Comparison of ENCODE assay signal across 23 mouse cellular contexts in genomic region chr11:79654407-79654831, GRCm38 (mm10).
DNase-seq lines count a peak whose midpoint lies in the region; ATAC-seq and TF ChIP-seq lines count a peak whose summit lies in the region.
"Had no signal": no experiment of that assay in that cellular context is flagged by ENCODE, and none has a peak within 500 bp of the region (broad histone marks: within the 10 kb centered on the region; RNA-seq: fewer than 3 reads in every experiment).

No protein-coding gene starts in this region.

- no peak for TF ChIP-seq CTCF in intestine, postnatal 0 days (IDR thresholded peaks at IDR 0.05; ENCODE audit: low read depth)
- TF ChIP-seq CTCF in liver, embryonic 14.5 days (IDR thresholded peaks at IDR 0.05; ENCODE audit: low read depth), result no peak
- no peak for TF ChIP-seq CTCF in stomach, postnatal 0 days (IDR thresholded peaks at IDR 0.05; ENCODE audit: low read depth)

- DNase-seq in liver, embryonic 14.5 days (ENCODE audit: low read depth in 3 of 3, low spot score in 3 of 3), result peak in 2 of 3 experiments; percentile 17 to 26
- DNase-seq in stomach, postnatal 0 days (ENCODE audit: low spot score), result peak; percentile 49
- DNase-seq in frontal cortex, postnatal 10 days (ENCODE audit: low spot score in 2 of 2), result no peak
- no peak for DNase-seq in cerebellum, adult 11 months
- no peak for DNase-seq in cerebellum, postnatal 10 days
- DNase-seq: adrenal gland, postnatal 14 days; cerebellum, postnatal 14 days; heart, postnatal 10 days; kidney, adult 18-20 months; kidney, postnatal 10 days; left cerebral cortex, postnatal 4 days; lung, embryonic 14.5 days; lung, postnatal 4 days; right cerebral cortex, adult 18-20 months; thymus, adult 2 months had no signal

- H3K9me3 ChIP-seq in intestine, postnatal 0 days (ENCODE audit: control insufficient read depth), result no peaks in the 10 kb centered on the region
- no peaks in the 10 kb centered on the region for H3K9me3 ChIP-seq in liver, embryonic 14.5 days (ENCODE audit: control insufficient read depth, low read length)
- no peaks in the 10 kb centered on the region for H3K9me3 ChIP-seq in stomach, postnatal 0 days (ENCODE audit: control insufficient read depth, low read length)
- H3K9me3 ChIP-seq: embryonic facial prominence, embryonic 13.5 days; G1E; hindbrain, embryonic 12.5 days; neural tube, embryonic 12.5 days had no signal

- no peaks in the 10 kb centered on the region for H3K36me3 ChIP-seq in intestine, postnatal 0 days (ENCODE audit: control insufficient read depth, insufficient read depth)
- no peaks in the 10 kb centered on the region for H3K36me3 ChIP-seq in liver, embryonic 14.5 days (replicated peaks; ENCODE audit: control insufficient read depth, insufficient read depth, low read depth)
- H3K36me3 ChIP-seq in stomach, postnatal 0 days (ENCODE audit: control insufficient read depth, insufficient read depth, low read length), result no peaks in the 10 kb centered on the region
- H3K36me3 ChIP-seq: embryonic facial prominence, embryonic 13.5 days; G1E; hindbrain, embryonic 12.5 days; neural tube, embryonic 12.5 days had no signal

- no peaks in the 10 kb centered on the region for H3K4me1 ChIP-seq in intestine, postnatal 0 days (replicated peaks; ENCODE audit: control insufficient read depth, insufficient read depth, low read length)
- peaks cover 0 to 5% of the 10 kb centered on the region in 2 experiments; a peak in 1 of 4 replicates for H3K4me1 ChIP-seq in liver, embryonic 14.5 days (replicated peaks; ENCODE audit: control insufficient read depth in 2 of 2, insufficient read depth in 2 of 2, low read length in 1 of 2)
- H3K4me1 ChIP-seq in stomach, postnatal 0 days (replicated peaks; ENCODE audit: control insufficient read depth, insufficient read depth), result no peaks in the 10 kb centered on the region

- no peak overlapping the region for H3K9ac ChIP-seq in intestine, postnatal 0 days (ENCODE audit: low read depth, low read length)
- H3K9ac ChIP-seq in liver, embryonic 14.5 days (replicated peaks), result no peak overlapping the region
- H3K9ac ChIP-seq in stomach, postnatal 0 days (ENCODE audit: low read length), result no peak overlapping the region
- H3K9ac ChIP-seq: embryonic facial prominence, embryonic 13.5 days; hindbrain, embryonic 12.5 days; lung, embryonic 14.5 days; neural tube, embryonic 12.5 days had no signal

- WGBS in intestine, postnatal 0 days, result 35% methylated on average over 4 of the region's 4 CpGs
- 53% methylated on average over 4 of the region's 4 CpGs for WGBS in liver, embryonic 14.5 days (ENCODE audit: insufficient replicate concordance)
- WGBS in stomach, postnatal 0 days, result 57% methylated on average over 4 of the region's 4 CpGs

- H3K27me3 ChIP-seq in intestine, postnatal 0 days (replicated peaks; ENCODE audit: control insufficient read depth, insufficient read depth, low read length), result no peaks in the 10 kb centered on the region
- no peaks in the 10 kb centered on the region for H3K27me3 ChIP-seq in liver, embryonic 14.5 days (ENCODE audit: control insufficient read depth, insufficient read depth, low read length)
- no peaks in the 10 kb centered on the region for H3K27me3 ChIP-seq in stomach, postnatal 0 days (ENCODE audit: control insufficient read depth, insufficient read depth, low read length)
- H3K27me3 ChIP-seq: embryonic facial prominence, embryonic 13.5 days; neural tube, embryonic 12.5 days had no signal

- 0 out of 2 replicates have a peak, but pooled peaks have one; percentile 40 for ATAC-seq in erythroblast, adult 5-6 weeks (replicated peaks; ENCODE audit: low FRiP score, poor library complexity, severe bottlenecking)
- peak; percentile 84 for ATAC-seq in intestine, postnatal 0 days
- ATAC-seq in liver, embryonic 14.5 days (ENCODE audit: insufficient read depth), result peak; percentile 67
- peak; percentile 78 for ATAC-seq in stomach, postnatal 0 days (ENCODE audit: low FRiP score, low TSS enrichment)
- ATAC-seq: forebrain, embryonic 16.5 days had no signal

- peak overlapping the region; percentile 28; the same call in 1 of the 2 replicates for H3K27ac ChIP-seq in intestine, postnatal 0 days (ENCODE audit: low read depth, low read length)
- H3K27ac ChIP-seq in liver, embryonic 14.5 days, result no peak overlapping the region
- H3K27ac ChIP-seq in stomach, postnatal 0 days (replicated peaks), result peak overlapping the region; percentile 45; the same call in 1 of the 2 replicates
- H3K27ac ChIP-seq: embryonic facial prominence, embryonic 13.5 days; hindbrain, embryonic 12.5 days; neural tube, embryonic 12.5 days had no signal

- no peak overlapping the region for H3K4me2 ChIP-seq in intestine, postnatal 0 days (replicated peaks; ENCODE audit: low read depth)
- no peak overlapping the region for H3K4me2 ChIP-seq in liver, embryonic 14.5 days (ENCODE audit: low read depth)
- no peak overlapping the region for H3K4me2 ChIP-seq in stomach, postnatal 0 days (replicated peaks; ENCODE audit: low read depth)
- H3K4me2 ChIP-seq: embryonic facial prominence, embryonic 13.5 days; heart, embryonic 11.5 days; hindbrain, embryonic 12.5 days; lung, embryonic 14.5 days; neural tube, embryonic 12.5 days had no signal

- H3K4me3 ChIP-seq in intestine, postnatal 0 days (ENCODE audit: low read depth, low read length), result no peak overlapping the region
- no peak overlapping the region for H3K4me3 ChIP-seq in liver, embryonic 14.5 days (ENCODE audit: insufficient read depth in 1 of 2, low read depth in 2 of 2, low read length in 2 of 2)
- H3K4me3 ChIP-seq in stomach, postnatal 0 days (ENCODE audit: low read depth, low read length), result no peak overlapping the region
- H3K4me3 ChIP-seq: embryonic facial prominence, embryonic 13.5 days; hindbrain, embryonic 12.5 days; neural tube, embryonic 12.5 days had no signal

- TF ChIP-seq EP300 in liver, embryonic 14.5 days (IDR thresholded peaks at IDR 0.05; ENCODE audit: low read depth), result no peak
- no peak for TF ChIP-seq EP300 in stomach, postnatal 0 days (optimal IDR thresholded peaks at IDR 0.05)

Comparison
In these comparisons a context has a peak if more than half of its experiments do, and no peak if none do; other contexts are left out.
1. DNase-seq: peak in liver, embryonic 14.5 days (2 of 3) and stomach, postnatal 0 days (single experiment); none in frontal cortex, postnatal 10 days (0 of 2), cerebellum, adult 11 months (single experiment) and cerebellum, postnatal 10 days (0 of 2).
2. Peak in every context shown above with its lines, with median percentiles within 50 percentile points of each other: ATAC-seq.